Mouse (Mus musculus) liver, embryonic 16.5 days (tissue): Measurements from ENCODE around the gene Hcrtr2. TPM values are rescaled to one million over a fixed set of nuclear protein-coding genes. Genes with fewer than 3 reads are reported as not detected.

Experiments
- ATAC-seq: fragments of 200-750 bp; cut with Nextera tagmentation; 2 replicates; pipeline ENCODE4 v1.8.0; 2017; ENCODE audit warnings: low read depth, mild to moderate bottlenecking, moderate number of reproducible peaks, moderate library complexity
- H3K27ac ChIP-seq: fragments of 300-500 bp; sonication (generic); 2 replicates; pipeline ENCODE4 v1.5.1; 2014; ENCODE audit warnings: mild to moderate bottlenecking, low read length
- H3K27me3 ChIP-seq: fragments of 300-500 bp; sonication (generic); 2 replicates; pipeline ENCODE4 v1.6.1; 2014; ENCODE audit warnings: low read depth, low read length, mixed read lengths; ENCODE audit not compliant: control insufficient read depth, insufficient read depth
- H3K36me3 ChIP-seq: fragments of 300-500 bp; sonication (generic); 2 replicates; pipeline ENCODE4 v1.6.1; 2014; ENCODE audit warnings: mild to moderate bottlenecking; ENCODE audit not compliant: control insufficient read depth, insufficient read depth
- H3K4me1 ChIP-seq: fragments of 300-500 bp; sonication (generic); 2 replicates; pipeline ENCODE4 v1.6.1; 2014; ENCODE audit warnings: low read depth, low read length, mixed read lengths; ENCODE audit not compliant: control insufficient read depth
- H3K4me2 ChIP-seq: fragments of 300-500 bp; sonication (generic); 2 replicates; pipeline ENCODE4 v1.6.1; 2014; ENCODE audit warnings: low read depth, low read length, mixed read lengths
- H3K4me3 ChIP-seq: fragments of 300-500 bp; sonication (generic); 2 replicates; pipeline ENCODE4 v1.5.1; 2014; ENCODE audit warnings: low read depth, mild to moderate bottlenecking, low read length
- H3K9ac ChIP-seq: fragments of 300-500 bp; sonication (generic); 2 replicates; pipeline ENCODE4 v1.6.1; 2014; ENCODE audit warnings: low read depth, low read length
- H3K9me3 ChIP-seq: fragments of 300-500 bp; sonication (generic); replicated peaks from 2 replicates; pipeline ENCODE4 v1.6.1; 2016; ENCODE audit warnings: low read length; ENCODE audit not compliant: control insufficient read depth
- WGBS: fragments of 180-500 bp; shearing (Covaris S2); extraction: QIAGEN DNeasy Blood & Tissue Kit; methylation state at CpG from one replicate; pipeline ENCODE4 v1.1.7; 2014; ENCODE audit not compliant: insufficient replicate concordance; 5-methylcytosine and 5-hydroxymethylcytosine counted together
- polyA plus RNA-seq: library from polyadenylated mRNA; unstranded; fragments of >200 nt; fragmentation: Nextera tagmentation; extraction: Ambion mirVana; gene quantifications from 2 replicates; pipeline ENCODE4 v1.2.1, GENCODE M21; 2015

The Hcrtr2 gene
- polyA plus RNA-seq, 1 experiment from 2014 or later, result not detected

- no peak for ATAC-seq
Measured at GRCm38 (mm10) chr9:76320755-76321154, 2.9 kb downstream of the Hcrtr2 start.

GRCm38 (mm10) chr9:76318302-76318701 is 5.4 kb downstream of the Hcrtr2 start:
- Histone ChIP-seq H3K27ac (no peak overlapping the region), H3K36me3 (no peaks in the 10 kb centered on the region), H3K9me3 (no peaks in the 10 kb centered on the region), H3K4me1 (no peaks in the 10 kb centered on the region), H3K27me3 (peaks cover 12% of the 10 kb centered on the region), H3K4me2 (no peak overlapping the region), H3K9ac (no peak overlapping the region), H3K4me3 (no peak overlapping the region)
- no peak for ATAC-seq
- WGBS, result 55% methylated on average over 4 of the region's 4 CpGs

More at GRCm38 (mm10) chr9:76320755-76321154, 2.9 kb downstream of the Hcrtr2 start:
- Histone ChIP-seq H3K4me2 (no peak overlapping the region), H3K4me1 (no peaks in the 10 kb centered on the region), H3K9me3 (no peaks in the 10 kb centered on the region), H3K9ac (no peak overlapping the region), H3K36me3 (no peaks in the 10 kb centered on the region), H3K27ac (no peak overlapping the region), H3K27me3 (peaks cover 23% of the 10 kb centered on the region), H3K4me3 (no peak overlapping the region)
- 50% methylated on average over 1 of the region's 1 CpGs for WGBS

- Histone ChIP-seq H3K36me3 (no peaks in the 10 kb centered on the region), H3K4me3 (no peak overlapping the region), H3K4me2 (no peak overlapping the region), H3K9ac (no peak overlapping the region), H3K9me3 (no peaks in the 10 kb centered on the region), H3K27ac (no peak overlapping the region), H3K27me3 (no peaks in the 10 kb centered on the region), H3K4me1 (no peaks in the 10 kb centered on the region)
- ATAC-seq, result no peak
Measured at GRCm38 (mm10) chr9:76315096-76315495, 8.6 kb downstream of the Hcrtr2 start.

GRCm38 (mm10) chr9:76313921-76314320 is 9.7 kb downstream of the Hcrtr2 start:
- no peak overlapping the region for H3K27ac ChIP-seq

GRCm38 (mm10) chr9:76312221-76312620 is 11.4 kb downstream of the Hcrtr2 start:
- Histone ChIP-seq H3K27ac (no peak overlapping the region), H3K4me2 (no peak overlapping the region), H3K9me3 (no peaks in the 10 kb centered on the region), H3K9ac (no peak overlapping the region), H3K36me3 (no peaks in the 10 kb centered on the region), H3K4me3 (no peak overlapping the region), H3K4me1 (no peaks in the 10 kb centered on the region), H3K27me3 (no peaks in the 10 kb centered on the region)
- WGBS, result 28% methylated on average over 1 of the region's 1 CpGs
- ATAC-seq, result no peak

More at GRCm38 (mm10) chr9:76313921-76314320, 9.7 kb downstream of the Hcrtr2 start:
- Histone ChIP-seq H3K9me3 (no peaks in the 10 kb centered on the region), H3K4me1 (no peaks in the 10 kb centered on the region), H3K27me3 (no peaks in the 10 kb centered on the region), H3K36me3 (no peaks in the 10 kb centered on the region), H3K9ac (no peak overlapping the region), H3K4me3 (no peak overlapping the region), H3K4me2 (no peak overlapping the region)
- ATAC-seq, result no peak

- no peak overlapping the region for H3K4me3 ChIP-seq
- H3K9me3 ChIP-seq, result no peaks in the 10 kb centered on the region
- H3K9ac ChIP-seq, result no peak overlapping the region
- H3K4me1 ChIP-seq, result no peaks in the 10 kb centered on the region
- no peak overlapping the region for H3K4me2 ChIP-seq
- WGBS, result 42% methylated on average over 5 of the region's 5 CpGs
- no peaks in the 10 kb centered on the region for H3K36me3 ChIP-seq
- ATAC-seq, result no peak
- H3K27ac ChIP-seq, result no peak overlapping the region
- H3K27me3 ChIP-seq, result no peaks in the 10 kb centered on the region
Measured at GRCm38 (mm10) chr9:76291384-76291783, 32.3 kb downstream of the Hcrtr2 start.

GRCm38 (mm10) chr9:76270886-76271285 is 52.8 kb downstream of the Hcrtr2 start:
- Histone ChIP-seq H3K9me3 (no peaks in the 10 kb centered on the region), H3K9ac (no peak overlapping the region), H3K4me1 (no peaks in the 10 kb centered on the region), H3K27me3 (no peaks in the 10 kb centered on the region), H3K36me3 (no peaks in the 10 kb centered on the region), H3K4me2 (no peak overlapping the region), H3K27ac (no peak overlapping the region), H3K4me3 (no peak overlapping the region)
- no peak for ATAC-seq

- 44% methylated on average over 5 of the region's 5 CpGs for WGBS
Measured at GRCm38 (mm10) chr9:76257731-76258130, 65.9 kb downstream of the Hcrtr2 start.

GRCm38 (mm10) chr9:76252544-76252943 is 71.1 kb downstream of the Hcrtr2 start:
- WGBS, result 68% methylated on average over 7 of the region's 7 CpGs
- H3K4me3 ChIP-seq, result no peak overlapping the region
- no peak overlapping the region for H3K9ac ChIP-seq

More at GRCm38 (mm10) chr9:76257731-76258130, 65.9 kb downstream of the Hcrtr2 start:
- Histone ChIP-seq H3K4me2 (no peak overlapping the region), H3K36me3 (no peaks in the 10 kb centered on the region), H3K4me1 (no peaks in the 10 kb centered on the region), H3K27ac (no peak overlapping the region), H3K9me3 (no peaks in the 10 kb centered on the region), H3K4me3 (no peak overlapping the region), H3K27me3 (no peaks in the 10 kb centered on the region), H3K9ac (no peak overlapping the region)
- no peak for ATAC-seq

GRCm38 (mm10) chr9:76252109-76252508 is 71.5 kb downstream of the Hcrtr2 start:
- no peak for ATAC-seq
- H3K9ac ChIP-seq, result no peak overlapping the region
- H3K4me1 ChIP-seq, result no peaks in the 10 kb centered on the region
- no peaks in the 10 kb centered on the region for H3K36me3 ChIP-seq
- 69% methylated on average over 4 of the region's 4 CpGs for WGBS
- H3K27ac ChIP-seq, result no peak overlapping the region
- no peak overlapping the region for H3K4me3 ChIP-seq
- no peaks in the 10 kb centered on the region for H3K27me3 ChIP-seq
- H3K9me3 ChIP-seq, result no peaks in the 10 kb centered on the region
- H3K4me2 ChIP-seq, result no peak overlapping the region

More at GRCm38 (mm10) chr9:76252544-76252943, 71.1 kb downstream of the Hcrtr2 start:
- H3K4me1 ChIP-seq, result no peaks in the 10 kb centered on the region
- no peaks in the 10 kb centered on the region for H3K27me3 ChIP-seq
- ATAC-seq, result no peak
- no peak overlapping the region for H3K4me2 ChIP-seq
- H3K27ac ChIP-seq, result no peak overlapping the region
- H3K9me3 ChIP-seq, result no peaks in the 10 kb centered on the region
- no peaks in the 10 kb centered on the region for H3K36me3 ChIP-seq
